Mouse (Mus musculus) myocyte (in vitro differentiated cells): Measurements from ENCODE around the gene Alox5ap. TPM values are rescaled to one million over a fixed set of nuclear protein-coding genes. Genes with fewer than 3 reads are reported as not detected.

Experiments used
- H3K27me3 ChIP-seq: one replicate; pipeline ENCODE4 v1.6.1; 2011; ENCODE audit not compliant: control insufficient read depth, insufficient read depth, insufficient read length
- H3K36me3 ChIP-seq: one replicate; pipeline ENCODE4 v1.6.1; 2011; ENCODE audit not compliant: control insufficient read depth, insufficient read depth
- H3K4me2 ChIP-seq: one replicate; pipeline ENCODE4 v1.6.1; 2011; ENCODE audit warnings: low read depth, control low read depth
- H3K4me3 ChIP-seq: one replicate; pipeline ENCODE4 v1.5.1; 2011; ENCODE audit warnings: mild to moderate bottlenecking, control low read depth, moderate library complexity
- H3K79me2 ChIP-seq: one replicate; pipeline ENCODE4 v1.6.1; 2011; ENCODE audit not compliant: control insufficient read depth, insufficient read depth
- H3ac ChIP-seq: one replicate; pipeline ENCODE4 v1.6.1; 2011; ENCODE audit not compliant: control insufficient read depth, insufficient read length
- CEBPB ChIP-seq: IDR thresholded peaks from 2 replicates; pipeline ENCODE4 v1.6.1; 2011; ENCODE audit warnings: mild to moderate bottlenecking, moderate library complexity; ENCODE audit not compliant: poor library complexity, insufficient read depth, severe bottlenecking
- E2F4 ChIP-seq: IDR thresholded peaks from one replicate; pipeline ENCODE4 v1.6.1; 2011; ENCODE audit warnings: mild to moderate bottlenecking, control low read depth, moderate library complexity; ENCODE audit not compliant: insufficient read depth
- MAX ChIP-seq: IDR thresholded peaks from one replicate; pipeline ENCODE4 v1.6.1; 2011; ENCODE audit warnings: low read depth, mild to moderate bottlenecking, control low read depth
- MYOD1 ChIP-seq, 3 experiments: IDR thresholded peaks; one replicate each; pipeline ENCODE4 v1.6.1; 2011; ENCODE audit warnings: control low read depth in 2 of 3, low read depth in 2 of 3, mild to moderate bottlenecking in 2 of 3, moderate library complexity in 1 of 3; ENCODE audit not compliant: insufficient read length in 2 of 3, control insufficient read depth in 1 of 3
- MYOG ChIP-seq, 3 experiments: IDR thresholded peaks; one replicate each; pipeline ENCODE4 v1.6.1; 2011; ENCODE audit warnings: control low read depth in 2 of 3, low read depth in 2 of 3, mild to moderate bottlenecking in 2 of 3; ENCODE audit not compliant: insufficient read length in 2 of 3, control insufficient read depth in 1 of 3, insufficient read depth in 1 of 3
- POLR2A ChIP-seq: IDR thresholded peaks from one replicate; pipeline ENCODE4 v1.6.1; 2011; ENCODE audit warnings: low read depth, mild to moderate bottlenecking, control low read depth, moderate library complexity; ENCODE audit not compliant: insufficient read length
- POLR2AphosphoS2 ChIP-seq: IDR thresholded peaks from one replicate; pipeline ENCODE4 v1.6.1; 2011; ENCODE audit warnings: low read depth, control low read depth; ENCODE audit not compliant: insufficient read length
- REST ChIP-seq: IDR thresholded peaks from one replicate; pipeline ENCODE4 v1.6.1; 2011; ENCODE audit warnings: mild to moderate bottlenecking, control low read depth, moderate library complexity; ENCODE audit not compliant: insufficient read depth, insufficient read length
- SRF ChIP-seq: IDR thresholded peaks from one replicate; pipeline ENCODE4 v1.6.1; 2011; ENCODE audit warnings: low read depth; ENCODE audit not compliant: control insufficient read depth, insufficient read length
- TCF12 ChIP-seq: IDR thresholded peaks from one replicate; pipeline ENCODE4 v1.6.1; 2011; ENCODE audit warnings: mild to moderate bottlenecking, control low read depth; ENCODE audit not compliant: poor library complexity, insufficient read depth, severe bottlenecking
- TCF3 ChIP-seq: IDR thresholded peaks from one replicate; pipeline ENCODE4 v1.6.1; 2011; ENCODE audit warnings: low read depth, control low read depth; ENCODE audit not compliant: insufficient read length
- USF1 ChIP-seq: IDR thresholded peaks from one replicate; pipeline ENCODE4 v1.6.1; 2011; ENCODE audit warnings: low read depth, mild to moderate bottlenecking, control low read depth, moderate library complexity
- polyA plus RNA-seq: library from polyadenylated mRNA; unstranded; fragments of >200 nt; fragmentation: generic; extraction: Trizol; gene quantifications from one replicate; pipeline ENCODE4 v1.2.1, GENCODE M21; 2012; ENCODE audit warnings: missing spikeins

Alox5ap gene
- polyA plus RNA-seq, 1 experiment: 28.8 TPM

DNA sequence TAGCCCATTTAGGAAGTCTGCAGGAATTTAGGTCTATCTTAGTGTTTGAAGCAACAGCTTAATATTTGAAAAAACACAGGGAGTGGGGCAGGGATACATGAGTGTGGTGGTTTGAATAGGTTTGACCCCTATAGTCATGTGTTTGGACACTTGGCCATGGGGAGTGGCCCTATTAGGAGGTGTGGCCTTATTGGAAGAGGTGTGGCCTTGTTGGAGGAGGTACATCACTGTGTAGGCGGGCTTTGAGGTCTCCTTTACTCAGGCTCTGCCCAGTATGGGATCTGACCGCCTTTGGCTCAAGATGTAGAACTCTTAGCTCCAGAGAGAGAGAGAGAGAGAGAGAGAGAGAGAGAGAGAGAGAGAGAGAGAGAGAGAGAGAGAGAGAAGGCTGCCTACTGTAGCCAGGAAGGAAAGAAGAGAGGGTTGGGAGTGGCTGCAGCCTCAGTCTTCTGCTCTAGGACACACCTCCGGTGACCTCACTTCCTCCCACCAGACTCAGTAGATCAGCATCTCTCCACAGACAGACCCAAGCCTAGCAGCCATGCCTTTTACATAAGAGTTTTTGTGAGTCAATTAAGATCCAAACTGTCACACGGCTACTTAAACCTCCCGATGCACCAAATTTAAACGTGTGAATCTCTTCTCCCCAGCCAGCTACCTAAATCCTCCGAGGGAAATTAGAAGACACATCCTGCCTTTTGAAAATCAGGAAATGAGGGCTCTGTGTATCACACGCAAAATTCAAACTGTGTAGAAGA lies 69.6 kb downstream of the Alox5ap start:
- H3K4me2 ChIP-seq: no peak overlapping the region
- H3K27me3 ChIP-seq: no peaks in the 10 kb centered on the region
- TF ChIP-seq REST: no peak
- TF ChIP-seq E2F4: no peak
- TF ChIP-seq POLR2AphosphoS2: no peak
- TF ChIP-seq SRF: no peak
- no peak for TF ChIP-seq CEBPB
- no peak for TF ChIP-seq MYOG (IDR thresholded peaks at IDR 0.05; ENCODE audit: control insufficient read depth in 1 of 3, insufficient read depth in 1 of 3, insufficient read length in 2 of 3, low read depth in 2 of 3)
- no peak for TF ChIP-seq TCF3
- TF ChIP-seq MYOD1 (IDR thresholded peaks at IDR 0.05; ENCODE audit: control insufficient read depth in 1 of 3, insufficient read length in 2 of 3, low read depth in 2 of 3): no peak
- TF ChIP-seq TCF12: no peak
- no peak for TF ChIP-seq POLR2A
- TF ChIP-seq USF1: no peak
- TF ChIP-seq MAX: no peak
- H3K79me2 ChIP-seq: no peaks in the 10 kb centered on the region
- H3K4me3 ChIP-seq: no peak overlapping the region
- H3ac ChIP-seq: no peak overlapping the region
- H3K36me3 ChIP-seq: no peaks in the 10 kb centered on the region

DNA sequence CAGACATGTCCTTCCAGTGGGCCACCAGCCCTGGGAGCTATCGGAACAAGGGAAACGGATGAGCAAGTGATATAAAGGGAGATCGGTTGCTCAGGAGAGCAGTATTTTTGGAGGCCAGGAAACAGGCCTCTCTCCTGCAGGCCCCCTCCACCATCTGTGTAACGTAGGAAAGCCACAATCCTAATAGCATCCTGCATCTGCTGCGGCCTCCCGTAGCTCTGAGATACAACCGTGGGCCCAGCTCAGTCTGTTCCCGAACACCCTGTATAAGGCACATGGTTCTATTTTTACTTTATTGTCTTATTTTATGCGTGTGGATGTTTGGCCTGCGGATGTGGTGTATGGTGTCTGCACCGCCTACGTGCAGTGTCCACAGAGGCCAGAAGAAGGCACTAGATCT lies 70.4 kb downstream of the Alox5ap start:
- Histone ChIP-seq H3K4me3 (no peak overlapping the region), H3ac (no peak overlapping the region)

DNA sequence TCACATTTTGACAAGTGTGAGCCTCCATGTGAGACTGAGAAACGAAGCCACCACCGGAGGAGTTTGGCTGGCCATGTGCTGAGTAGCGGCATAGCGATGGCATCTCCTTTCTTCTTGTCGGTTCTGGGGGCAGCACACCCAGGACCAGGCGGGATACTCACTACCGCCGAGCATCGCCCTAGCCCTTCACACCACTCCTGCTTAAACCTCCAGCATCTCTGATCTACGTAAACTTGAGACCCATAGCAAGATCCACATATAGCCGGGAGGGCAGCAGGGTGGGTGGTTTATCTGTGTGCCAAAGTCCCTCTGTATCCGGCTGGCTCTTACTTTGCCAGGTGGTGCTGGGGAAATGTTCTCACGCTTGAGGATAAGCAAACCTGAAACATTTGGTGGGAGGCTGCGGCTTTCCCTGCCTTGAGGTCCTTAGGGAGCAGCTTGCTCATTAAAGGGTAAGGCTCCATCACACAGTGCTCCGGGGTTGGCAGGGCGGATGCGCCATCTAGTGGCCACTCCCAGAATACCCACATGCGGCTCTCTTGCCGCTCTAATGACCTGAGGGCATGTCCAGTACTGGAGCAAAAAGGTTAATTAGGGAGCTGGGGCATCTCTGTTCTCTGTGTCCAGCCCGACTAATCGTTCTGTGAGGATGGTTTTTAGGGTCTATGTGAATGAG lies 71.1 kb downstream of the Alox5ap start:
- H3K4me3 ChIP-seq: no peak overlapping the region
- no peak for TF ChIP-seq CEBPB
- no peak overlapping the region for H3ac ChIP-seq
- H3K4me2 ChIP-seq: no peak overlapping the region
- H3K79me2 ChIP-seq: no peaks in the 10 kb centered on the region
- H3K27me3 ChIP-seq: no peaks in the 10 kb centered on the region
- H3K36me3 ChIP-seq: no peaks in the 10 kb centered on the region

More for the DNA sequence above, 70.4 kb downstream of the Alox5ap start:
- Histone ChIP-seq H3K27me3 (no peaks in the 10 kb centered on the region), H3K36me3 (no peaks in the 10 kb centered on the region), H3K4me2 (no peak overlapping the region), H3K79me2 (no peaks in the 10 kb centered on the region)
- TF ChIP-seq POLR2A (no peak), MAX (no peak), E2F4 (no peak), MYOG (IDR thresholded peaks at IDR 0.05; ENCODE audit: control insufficient read depth in 1 of 3, insufficient read depth in 1 of 3, insufficient read length in 2 of 3, low read depth in 2 of 3) (no peak), USF1 (no peak), MYOD1 (IDR thresholded peaks at IDR 0.05; ENCODE audit: control insufficient read depth in 1 of 3, insufficient read length in 2 of 3, low read depth in 2 of 3) (no peak), POLR2AphosphoS2 (no peak), TCF3 (no peak), TCF12 (no peak), SRF (no peak), REST (no peak), CEBPB (no peak)

DNA sequence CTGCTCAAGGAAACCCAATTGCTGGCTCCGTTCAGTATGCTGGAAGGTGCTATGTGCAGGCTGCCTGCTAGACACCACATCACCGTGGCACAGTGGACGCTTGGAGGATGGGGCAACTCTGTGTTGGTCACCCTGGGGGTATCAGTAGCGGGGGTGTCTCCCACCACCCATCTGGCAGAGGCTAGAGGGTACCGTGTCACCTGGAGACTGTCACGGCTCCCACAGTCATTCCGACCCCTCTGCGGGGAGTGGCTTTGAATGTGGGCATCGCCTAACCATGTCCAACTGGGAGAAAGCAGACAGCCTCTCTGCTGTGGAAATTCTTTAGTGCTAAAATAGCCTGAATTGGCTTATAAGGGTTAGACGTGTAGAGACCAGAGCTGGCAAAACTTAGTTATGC lies 72.6 kb downstream of the Alox5ap start:
- H3K4me2 ChIP-seq: no peak overlapping the region
- H3K36me3 ChIP-seq: no peaks in the 10 kb centered on the region
- no peaks in the 10 kb centered on the region for H3K27me3 ChIP-seq
- H3ac ChIP-seq: no peak overlapping the region
- TF ChIP-seq POLR2AphosphoS2: no peak
- TF ChIP-seq TCF12: no peak
- no peak for TF ChIP-seq MYOD1 (IDR thresholded peaks at IDR 0.05; ENCODE audit: control insufficient read depth in 1 of 3, insufficient read length in 2 of 3, low read depth in 2 of 3)
- no peak for TF ChIP-seq TCF3
- no peak for TF ChIP-seq POLR2A
- TF ChIP-seq MAX: no peak
- TF ChIP-seq REST: no peak
- no peak for TF ChIP-seq CEBPB
- TF ChIP-seq E2F4: no peak
- TF ChIP-seq SRF: no peak
- no peak for TF ChIP-seq MYOG (IDR thresholded peaks at IDR 0.05; ENCODE audit: control insufficient read depth in 1 of 3, insufficient read depth in 1 of 3, insufficient read length in 2 of 3, low read depth in 2 of 3)
- TF ChIP-seq USF1: no peak
- H3K4me3 ChIP-seq: no peak overlapping the region
- H3K79me2 ChIP-seq: no peaks in the 10 kb centered on the region

Other genes starting within 250 kb of the Alox5ap start
- 18.4 TPM for gene Uspl1, start 80.4 kb upstream of the Alox5ap start, polyA plus RNA-seq
- gene Hmgb1, start 80.3 kb upstream of the Alox5ap start, polyA plus RNA-seq: 88.6 TPM
- gene Medag, start 147.0 kb downstream of the Alox5ap start, polyA plus RNA-seq: 0.61 TPM
- gene Tex26, start 174.9 kb downstream of the Alox5ap start, polyA plus RNA-seq: 0.56 TPM